In the genomic region with DNA sequence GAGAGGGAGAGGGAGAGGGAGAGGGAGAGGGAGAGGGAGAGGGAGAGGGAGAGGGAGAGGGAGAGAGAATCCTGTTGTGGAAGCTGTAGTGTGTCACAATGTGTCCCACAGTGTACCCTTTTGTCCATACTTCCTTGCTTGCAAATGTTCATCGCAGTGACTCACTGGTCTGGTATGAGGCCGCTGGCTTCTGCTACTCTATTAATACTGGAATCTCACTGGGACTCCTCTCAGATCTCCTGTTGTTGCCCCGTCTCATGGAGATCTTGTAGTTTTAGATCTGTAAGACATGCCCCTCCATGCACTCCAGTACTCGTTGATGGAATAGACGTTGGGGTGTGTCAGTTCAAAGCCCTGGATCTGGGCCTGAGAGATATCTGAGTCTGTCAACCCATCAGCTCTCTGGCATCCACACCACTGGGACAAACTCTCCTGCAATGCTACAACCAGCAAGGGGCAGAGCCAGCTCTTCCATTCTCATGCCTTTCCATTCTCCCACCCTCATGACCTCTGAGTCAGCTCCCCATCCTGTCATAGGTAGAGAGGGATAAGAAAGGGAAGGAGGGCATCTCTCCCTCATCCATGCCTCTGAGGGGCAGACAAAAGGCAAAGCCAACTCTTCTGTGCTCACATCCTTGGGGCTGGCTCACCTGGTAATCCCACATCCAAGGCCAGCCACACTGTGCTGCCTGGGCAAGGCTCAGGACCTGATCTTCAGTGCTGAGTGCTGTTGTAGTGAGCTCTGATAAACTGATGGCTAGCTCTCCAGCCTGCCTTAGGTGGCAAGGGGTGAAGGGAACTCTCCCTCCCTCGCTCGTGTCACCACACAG, we compare ENCODE assay signal across 11 mouse cellular contexts.
A peak's percentile ranks its signal among the peaks of the same experiment; 100 is the strongest.
DNase-seq lines count a peak whose midpoint lies in the region; ATAC-seq and TF ChIP-seq lines count a peak whose summit lies in the region.
"Had no signal": no experiment of that assay in that cellular context is flagged by ENCODE, and none has a peak within 500 bp of the region (broad histone marks: within the 10 kb centered on the region; RNA-seq: fewer than 3 reads in every experiment).

No protein-coding gene starts in this region.

- no peak for TF ChIP-seq CTCF in heart, postnatal 0 days (IDR thresholded peaks at IDR 0.05; ENCODE audit: low read depth)

- no peak for ATAC-seq in kidney, embryonic 14.5 days (ENCODE audit: low FRiP score, low TSS enrichment)
- peak; percentile 84 for ATAC-seq in heart, postnatal 0 days (ENCODE audit: insufficient read depth, low read depth)

- H3K9ac ChIP-seq in kidney, embryonic 14.5 days (ENCODE audit: low read depth, low read length): no peak overlapping the region
- H3K9ac ChIP-seq in heart, postnatal 0 days (replicated peaks; ENCODE audit: low read depth, low read length): no peak overlapping the region
- H3K9ac ChIP-seq: liver, embryonic 15.5 days had no signal

- 77% methylated on average over 7 of the region's 7 CpGs for WGBS in kidney, embryonic 14.5 days
- WGBS in heart, postnatal 0 days: 21% methylated on average over 7 of the region's 7 CpGs

- DNase-seq in kidney, adult 9 months: peak; percentile 16
- peak; percentile 91 for DNase-seq in 3T3-L1 (ENCODE audit: low read depth, low spot score)
- DNase-seq in adrenal gland, postnatal 25 days: peak; percentile 18
- peak; percentile 72 for DNase-seq in heart, postnatal 0 days (ENCODE audit: low spot score)
- no peak for DNase-seq in layer of hippocampus, adult 8-10 months (ENCODE audit: low spot score in 2 of 2)
- no peak for DNase-seq in layer of hippocampus, postnatal 14 days (ENCODE audit: low spot score in 2 of 2)
- no peak for DNase-seq in c-Kit-positive CD71-positive TER-119-positive erythroid progenitor cells, embryonic 14.5 days (ENCODE audit: low spot score)
- DNase-seq: cerebellum, postnatal 10 days had no signal

- no peak overlapping the region for H3K27ac ChIP-seq in kidney, embryonic 14.5 days (ENCODE audit: low read depth, low read length)
- H3K27ac ChIP-seq in heart, postnatal 0 days (ENCODE audit: low read depth): peak overlapping the region; percentile 85
- H3K27ac ChIP-seq: liver, embryonic 15.5 days had no signal

- H3K9me3 ChIP-seq in kidney, embryonic 14.5 days (ENCODE audit: control insufficient read depth, low read length): no peaks in the 10 kb centered on the region
- H3K9me3 ChIP-seq in heart, postnatal 0 days (replicated peaks; ENCODE audit: control insufficient read depth, low read length): no peaks in the 10 kb centered on the region
- H3K9me3 ChIP-seq: liver, embryonic 15.5 days had no signal

- no peaks in the 10 kb centered on the region for H3K4me1 ChIP-seq in kidney, embryonic 14.5 days (ENCODE audit: control insufficient read depth, insufficient read depth, low read length)
- H3K4me1 ChIP-seq in heart, postnatal 0 days (ENCODE audit: control insufficient read depth, insufficient read depth): peaks cover 22% of the 10 kb centered on the region
- H3K4me1 ChIP-seq: liver, embryonic 15.5 days had no signal

- H3K36me3 ChIP-seq in kidney, embryonic 14.5 days (ENCODE audit: control insufficient read depth, insufficient read depth, low read length): no peaks in the 10 kb centered on the region
- H3K36me3 ChIP-seq in heart, postnatal 0 days (replicated peaks; ENCODE audit: control insufficient read depth, insufficient read depth, low read length): no peaks in the 10 kb centered on the region
- H3K36me3 ChIP-seq: liver, embryonic 15.5 days had no signal

- H3K27me3 ChIP-seq in kidney, embryonic 14.5 days (ENCODE audit: control insufficient read depth, insufficient read depth, low read length): no peaks in the 10 kb centered on the region
- H3K27me3 ChIP-seq in heart, postnatal 0 days (ENCODE audit: control insufficient read depth, insufficient read depth, low read length): no peaks in the 10 kb centered on the region
- H3K27me3 ChIP-seq: CH12.LX; liver, embryonic 15.5 days had no signal

- no peak overlapping the region for H3K4me2 ChIP-seq in kidney, embryonic 14.5 days (replicated peaks; ENCODE audit: low read depth, low read length)
- no peak overlapping the region for H3K4me2 ChIP-seq in heart, postnatal 0 days (ENCODE audit: low read depth, low read length)
- H3K4me2 ChIP-seq: liver, embryonic 15.5 days had no signal

- H3K4me3 ChIP-seq in kidney, embryonic 14.5 days (ENCODE audit: low read length): no peak overlapping the region
- no peak overlapping the region for H3K4me3 ChIP-seq in heart, postnatal 0 days (ENCODE audit: low read depth, low read length)
- H3K4me3 ChIP-seq: liver, embryonic 15.5 days had no signal

- no peak for TF ChIP-seq EP300 in heart, postnatal 0 days (IDR thresholded peaks at IDR 0.05; ENCODE audit: low read depth)

Comparison
In these comparisons a context has a peak if more than half of its experiments do, and no peak if none do; other contexts are left out.
1. DNase-seq: peak in kidney, adult 9 months (single experiment), 3T3-L1 (single experiment), adrenal gland, postnatal 25 days (single experiment) and heart, postnatal 0 days (single experiment); none in layer of hippocampus, adult 8-10 months (0 of 2), layer of hippocampus, postnatal 14 days (0 of 2) and c-Kit-positive CD71-positive TER-119-positive erythroid progenitor cells, embryonic 14.5 days (single experiment).